Mouse (Mus musculus) thymus, adult 2 months (tissue): Measurements from ENCODE around the gene Ppp1r9a.
A peak's percentile ranks its signal among the peaks of the same experiment; 100 is the strongest.

Experiments
- CTCF ChIP-seq: fragments of 200-500 bp; IDR thresholded peaks from 2 replicates; pipeline ENCODE4 v1.5.1; 2012; ENCODE audit warnings: mild to moderate bottlenecking, control low read depth, low read length, moderate library complexity, borderline replicate concordance; ENCODE audit not compliant: control insufficient read depth, poor library complexity, insufficient read depth; ENCODE audit errors: extremely low read depth
- POLR2A ChIP-seq: fragments of 200-500 bp; IDR thresholded peaks from 2 replicates; pipeline ENCODE4 v1.6.1; 2012; ENCODE audit warnings: mild to moderate bottlenecking, low read length, control low read depth, moderate library complexity; ENCODE audit not compliant: control insufficient read depth, poor library complexity, insufficient read depth; ENCODE audit errors: extremely low read depth

GRCm38 (mm10) chr6:5109925-5110714, 207.4 kb downstream of the Ppp1r9a start:
- TF ChIP-seq POLR2A (no peak), CTCF (peak; percentile 85)
